Comparison of ENCODE assay signal across 12 mouse cellular contexts in genomic region chr9:121320433-121320832, GRCm38 (mm10). TPM values are rescaled to one million over a fixed set of nuclear protein-coding genes. Genes with fewer than 3 reads are reported as not detected.
DNase-seq lines count a peak whose midpoint lies in the region; ATAC-seq and TF ChIP-seq lines count a peak whose summit lies in the region.
"Had no signal": no experiment of that assay in that cellular context is flagged by ENCODE, and none has a peak within 500 bp of the region (broad histone marks: within the 10 kb centered on the region; RNA-seq: fewer than 3 reads in every experiment).

No protein-coding gene starts in this region.

- no peak overlapping the region for H3K4me2 ChIP-seq in forebrain, embryonic 15.5 days (replicated peaks)
- H3K4me2 ChIP-seq in forebrain, embryonic 11.5 days (ENCODE audit: low read depth, low read length, severe bottlenecking), result no peak overlapping the region
- no peak overlapping the region for H3K4me2 ChIP-seq in liver, postnatal 0 days (ENCODE audit: low read depth, low read length)
- H3K4me2 ChIP-seq in limb, embryonic 11.5 days (ENCODE audit: low read depth, severe bottlenecking), result no peak overlapping the region

- H3K9me3 ChIP-seq in forebrain, embryonic 15.5 days, result no peaks in the 10 kb centered on the region
- H3K9me3 ChIP-seq in forebrain, embryonic 11.5 days (ENCODE audit: control insufficient read depth, low read length), result no peaks in the 10 kb centered on the region; the same call in 1 of the 2 replicates
- no peaks in the 10 kb centered on the region for H3K9me3 ChIP-seq in liver, postnatal 0 days (ENCODE audit: low read length)
- peaks cover 74% of the 10 kb centered on the region for H3K9me3 ChIP-seq in E14TG2a.4 (ENCODE audit: low read length)
- no peaks in the 10 kb centered on the region for H3K9me3 ChIP-seq in limb, embryonic 11.5 days (ENCODE audit: control insufficient read depth, low read length)

- no peak for TF ChIP-seq CTCF in liver, postnatal 0 days (IDR thresholded peaks at IDR 0.05; ENCODE audit: low read depth)
- TF ChIP-seq CTCF in E14TG2a.4 (conservative IDR thresholded peaks at IDR 0.05; ENCODE audit: low read length), result no peak

- H3K4me1 ChIP-seq in forebrain, embryonic 15.5 days, result peaks cover 33% of the 10 kb centered on the region
- peaks cover 19% of the 10 kb centered on the region for H3K4me1 ChIP-seq in forebrain, embryonic 11.5 days (replicated peaks; ENCODE audit: control insufficient read depth, insufficient read depth, low read length)
- H3K4me1 ChIP-seq in liver, postnatal 0 days (ENCODE audit: insufficient read depth), result peaks cover 20% of the 10 kb centered on the region
- peaks cover 18% of the 10 kb centered on the region for H3K4me1 ChIP-seq in E14TG2a.4 (replicated peaks; ENCODE audit: low read depth, low read length)
- peaks cover 10% of the 10 kb centered on the region for H3K4me1 ChIP-seq in limb, embryonic 11.5 days (ENCODE audit: control insufficient read depth, insufficient read depth, low read length)

- no peak for TF ChIP-seq EP300 in liver, postnatal 0 days (IDR thresholded peaks at IDR 0.05; ENCODE audit: low read depth)

- no peak overlapping the region for H3K9ac ChIP-seq in forebrain, embryonic 15.5 days (replicated peaks)
- no peak overlapping the region for H3K9ac ChIP-seq in forebrain, embryonic 11.5 days (ENCODE audit: low read length)
- peak overlapping the region; percentile 16; the same call in 1 of the 2 replicates for H3K9ac ChIP-seq in liver, postnatal 0 days (replicated peaks)
- no peak overlapping the region for H3K9ac ChIP-seq in limb, embryonic 11.5 days (ENCODE audit: low read length)

- no peak overlapping the region for H3K4me3 ChIP-seq in forebrain, embryonic 15.5 days
- no peak overlapping the region for H3K4me3 ChIP-seq in forebrain, embryonic 11.5 days (ENCODE audit: low read depth, low read length)
- no peak overlapping the region for H3K4me3 ChIP-seq in liver, postnatal 0 days (ENCODE audit: low read depth, low read length)
- peak overlapping the region; percentile 41 for H3K4me3 ChIP-seq in E14TG2a.4 (replicated peaks; ENCODE audit: low read length)
- H3K4me3 ChIP-seq in limb, embryonic 11.5 days (ENCODE audit: low read depth, low read length), result no peak overlapping the region

- H3K27ac ChIP-seq in forebrain, embryonic 15.5 days (replicated peaks), result peak overlapping the region; percentile 82; the same call in 1 of the 2 replicates
- no peak overlapping the region for H3K27ac ChIP-seq in forebrain, embryonic 11.5 days (ENCODE audit: low read depth, low read length)
- no peak overlapping the region for H3K27ac ChIP-seq in liver, postnatal 0 days (ENCODE audit: low read depth)
- H3K27ac ChIP-seq in limb, embryonic 11.5 days (replicated peaks; ENCODE audit: low read depth, low read length), result peak overlapping the region; percentile 26; the same call in 1 of the 2 replicates

- H3K27me3 ChIP-seq in forebrain, embryonic 15.5 days, result no peaks in the 10 kb centered on the region
- no peaks in the 10 kb centered on the region for H3K27me3 ChIP-seq in forebrain, embryonic 11.5 days (ENCODE audit: control insufficient read depth, insufficient read depth, low read length)
- no peaks in the 10 kb centered on the region for H3K27me3 ChIP-seq in liver, postnatal 0 days (ENCODE audit: insufficient read depth, low read length)
- H3K27me3 ChIP-seq in E14TG2a.4 (ENCODE audit: insufficient read depth, low read length), result no peaks in the 10 kb centered on the region
- no peaks in the 10 kb centered on the region for H3K27me3 ChIP-seq in limb, embryonic 11.5 days (ENCODE audit: control insufficient read depth, insufficient read depth, low read length)
- H3K27me3 ChIP-seq: Patski had no signal

- H3K36me3 ChIP-seq in forebrain, embryonic 15.5 days, result no peaks in the 10 kb centered on the region
- peaks cover 2% of the 10 kb centered on the region; the same call in 1 of the 2 replicates for H3K36me3 ChIP-seq in forebrain, embryonic 11.5 days (ENCODE audit: control insufficient read depth, insufficient read depth, low read length)
- H3K36me3 ChIP-seq in liver, postnatal 0 days (replicated peaks; ENCODE audit: insufficient read depth, low read length), result peaks cover 6% of the 10 kb centered on the region; the same call in 1 of the 2 replicates
- peaks cover 66% of the 10 kb centered on the region for H3K36me3 ChIP-seq in E14TG2a.4 (ENCODE audit: insufficient read depth, low read length)
- H3K36me3 ChIP-seq in limb, embryonic 11.5 days (ENCODE audit: control insufficient read depth, insufficient read depth, low read length), result no peaks in the 10 kb centered on the region

- WGBS in forebrain, embryonic 15.5 days, result 90% methylated on average over 2 of the region's 2 CpGs
- 72% methylated on average over 2 of the region's 2 CpGs for WGBS in forebrain, embryonic 11.5 days
- WGBS in liver, postnatal 0 days (ENCODE audit: insufficient replicate concordance), result 52% methylated on average over 2 of the region's 2 CpGs
- 57% methylated on average over 2 of the region's 2 CpGs for WGBS in limb, embryonic 11.5 days

- ATAC-seq in forebrain, embryonic 15.5 days (replicated peaks), result no peak
- no peak for ATAC-seq in forebrain, embryonic 11.5 days (replicated peaks; ENCODE audit: low FRiP score)
- no peak for ATAC-seq in liver, postnatal 0 days
- ATAC-seq in limb, embryonic 11.5 days (ENCODE audit: insufficient number of reproducible peaks, low FRiP score, low TSS enrichment, low read depth), result no peak
- no peak for ATAC-seq in activated CD4-positive, CD25-positive, alpha-beta regulatory T cell, adult 4 months
- ATAC-seq: Patski had no signal

- no peak for DNase-seq in forebrain, embryonic 11.5 days (ENCODE audit: low spot score)
- DNase-seq in liver, postnatal 0 days, result no peak
- DNase-seq in liver, result no peak
- DNase-seq in limb, embryonic 11.5 days (ENCODE audit: low spot score), result no peak
- DNase-seq in cerebellum, adult 8-10 months, result no peak
- DNase-seq: adrenal gland, postnatal 10 days; cerebellum, adult 11-12 months; right cerebral cortex, postnatal 14 days had no signal

RNA-seq across cellular contexts. Expression of gene Trak1, which starts 23.1 kb away (rescaled TPM):
- polyA plus RNA-seq in forebrain, embryonic 15.5 days (2015; fragmentation: Nextera tagmentation; extraction: Ambion mirVana), result 75.8 and 78.7 TPM in 2 replicates
- 33.5 and 36.4 TPM in 2 replicates for polyA plus RNA-seq in forebrain, embryonic 11.5 days (2014; fragmentation: Nextera tagmentation; extraction: Ambion mirVana)
- 4.9 and 5.1 TPM in 2 replicates for polyA plus RNA-seq in liver, postnatal 0 days (2015; fragmentation: Nextera tagmentation; extraction: Ambion mirVana)
- polyA plus RNA-seq in limb, embryonic 11.5 days (2014; fragmentation: Nextera tagmentation; extraction: Ambion mirVana), result 9.3 and 11.7 TPM in 2 replicates
- 10 to 100 TPM in 1 of 2 experiments, 1 to 10 TPM in 1; 9.4 to 11.2 TPM for polyA plus RNA-seq in activated CD4-positive, CD25-positive, alpha-beta regulatory T cell, adult 4 months (2017; shearing (Covaris generic))

RNA-seq across cellular contexts. Expression of gene Ulk4, which starts 43.4 kb away (rescaled TPM):
- polyA plus RNA-seq in forebrain, embryonic 15.5 days (2015; fragmentation: Nextera tagmentation; extraction: Ambion mirVana), result 127 and 134 TPM in 2 replicates
- polyA plus RNA-seq in forebrain, embryonic 11.5 days (2014; fragmentation: Nextera tagmentation; extraction: Ambion mirVana), result 144 and 163 TPM in 2 replicates
- 23.2 and 25.4 TPM in 2 replicates for polyA plus RNA-seq in liver, postnatal 0 days (2015; fragmentation: Nextera tagmentation; extraction: Ambion mirVana)
- polyA plus RNA-seq in limb, embryonic 11.5 days (2014; fragmentation: Nextera tagmentation; extraction: Ambion mirVana), result 147 and 159 TPM in 2 replicates
- 1 to 10 TPM in 1 of 2 experiments, under 1 TPM in 1; 0.25 to 2.8 TPM for polyA plus RNA-seq in activated CD4-positive, CD25-positive, alpha-beta regulatory T cell, adult 4 months (2017; shearing (Covaris generic))

Comparison
In these comparisons a context has a peak if more than half of its experiments do, and no peak if none do; other contexts are left out.
1. H3K27ac ChIP-seq: peak in forebrain, embryonic 15.5 days (single experiment) and limb, embryonic 11.5 days (single experiment); none in forebrain, embryonic 11.5 days (single experiment) and liver, postnatal 0 days (single experiment).